Mouse (Mus musculus) left cerebral cortex, postnatal 10 days (tissue): ENCODE measurements around the gene Arid5a. TPM values are rescaled to one million over a fixed set of nuclear protein-coding genes. Genes with fewer than 3 reads are reported as not detected.

Experiments used
- DNase-seq, 2 experiments: peaks; one replicate each; pipeline ENCODE4 v3.0.0; 2021 to 2022; ENCODE audit warnings: low spot score in 2 of 2, mixed read lengths in 1 of 2; ENCODE audit errors: extremely low spot score in 1 of 2
- intact Hi-C: fragments of 180-260 bp; cut with DNase I; formaldehyde crosslinking; loops from one replicate; pipeline ENCODE4 v1.15.1; 2025
- total RNA-seq, 2 experiments: library from RNA; stranded (reverse); gene quantifications; 2 replicates each; pipeline ENCODE4 v1.2.3; 2021

The Arid5a gene
- total RNA-seq, 2 experiments from 2014 or later = 9.8 to 10.5 TPM

DNA sequence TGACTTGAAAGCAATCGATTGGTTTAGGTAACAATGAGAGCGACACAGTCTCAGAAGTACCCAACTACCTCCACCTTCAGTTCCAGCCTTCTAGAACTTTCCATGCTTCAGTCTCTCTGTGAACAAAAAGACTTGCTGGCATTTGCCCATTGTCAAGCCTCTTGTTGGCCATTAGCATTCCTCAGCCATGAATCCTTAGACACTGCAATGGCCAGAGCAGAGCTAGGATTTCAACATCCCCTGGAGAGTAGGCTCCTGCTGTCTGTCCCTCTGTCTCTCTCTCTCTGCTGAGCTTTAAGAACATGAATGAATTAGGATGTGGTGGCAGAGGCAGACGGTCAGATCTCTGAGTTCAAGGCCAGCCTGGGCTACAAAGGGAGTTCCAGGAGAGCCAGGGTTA lies 26.6 kb upstream of the Arid5a start:
- DNase-seq = no peak
- intact Hi-C loops = no loop called here

GRCm38 (mm10) chr1:36281849-36282248 lies 25.7 kb upstream of the Arid5a start:
- no peak for DNase-seq
- intact Hi-C loops = no loop called here

DNA sequence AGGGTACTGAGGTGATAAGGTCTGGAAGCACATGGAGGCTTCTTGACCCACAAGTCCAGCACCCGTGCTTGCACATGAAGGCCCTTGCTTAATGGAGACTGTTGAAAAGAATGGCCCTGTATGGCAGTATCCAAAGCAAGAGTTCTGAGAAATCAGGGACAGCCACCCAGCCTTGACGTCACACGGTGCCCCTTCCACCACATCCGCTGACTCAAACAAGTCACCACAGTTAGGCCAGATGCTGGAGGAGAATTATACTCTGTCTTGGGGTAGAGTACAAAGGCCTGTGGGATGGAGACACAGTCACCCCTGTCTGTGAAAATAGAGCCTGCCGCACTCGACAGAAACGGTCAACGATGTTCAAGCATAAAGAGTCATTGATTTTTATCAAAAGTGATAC lies 14.1 kb upstream of the Arid5a start:
- intact Hi-C loops = no loop called here
- no peak for DNase-seq

DNA sequence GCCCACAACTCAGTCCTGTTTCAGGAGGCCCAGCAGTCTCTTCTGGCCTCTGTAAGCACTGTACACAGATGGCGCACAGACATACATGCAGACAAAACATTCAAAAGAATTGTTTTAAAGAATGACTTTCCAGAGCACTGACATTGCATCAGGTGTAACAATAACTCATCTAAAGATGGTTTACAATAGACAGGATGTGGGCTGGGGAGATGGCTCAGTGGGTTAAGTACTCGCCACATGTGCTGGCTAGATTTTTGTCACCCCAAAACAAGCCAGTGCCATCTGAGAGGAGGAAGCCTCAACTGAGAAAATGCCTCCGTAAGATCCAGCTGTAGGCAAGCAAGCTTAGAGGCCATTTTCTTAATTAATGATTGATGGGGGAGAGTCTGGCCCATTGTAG lies 13.1 kb upstream of the Arid5a start:
- intact Hi-C loops = no loop called here
- no peak for DNase-seq

- DNase-seq = no peak
- intact Hi-C loops = no loop called here
Measured at GRCm38 (mm10) chr1:36296466-36297149, 10.9 kb upstream of the Arid5a start.

DNA sequence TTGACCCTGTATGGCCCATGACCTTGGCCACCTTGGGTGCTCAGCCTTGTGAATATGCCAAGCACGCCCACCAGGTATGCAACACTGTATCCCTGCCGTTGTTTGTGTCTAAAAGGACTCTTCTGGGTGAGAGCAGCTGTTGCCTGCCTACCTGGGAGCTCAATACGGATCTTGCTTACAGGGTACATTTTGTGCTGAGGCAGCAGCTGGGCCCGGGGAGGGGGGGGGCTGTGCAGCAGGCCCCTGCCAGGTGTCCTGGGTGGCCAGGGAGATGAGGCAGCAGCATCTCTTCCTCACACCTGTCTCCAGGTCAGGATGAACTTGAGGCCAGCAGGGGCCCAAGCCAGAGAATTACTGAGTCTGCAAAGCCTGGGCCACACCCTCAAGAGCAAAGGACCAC lies 9.4 kb upstream of the Arid5a start:
- intact Hi-C loops = no loop called here
- no peak for DNase-seq

DNA sequence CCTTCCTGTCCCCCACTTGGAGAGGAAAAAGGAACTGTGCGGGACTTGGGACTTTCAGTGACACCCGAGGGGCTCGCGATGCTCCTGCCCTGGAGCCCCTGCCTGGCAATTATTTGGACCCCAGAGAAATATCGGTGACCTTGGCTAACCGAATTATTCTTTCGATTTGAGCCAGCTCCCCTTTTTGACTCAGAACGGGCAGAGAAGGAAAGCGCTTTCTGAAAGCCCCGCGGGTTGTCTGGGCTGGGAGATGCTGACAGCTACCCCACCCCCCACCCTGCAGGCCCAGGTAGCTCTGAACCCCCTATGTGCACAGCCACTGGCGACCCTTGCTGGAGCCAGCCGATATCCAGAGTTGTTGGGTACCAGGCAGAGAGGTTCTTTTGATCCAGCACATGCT lies 8.4 kb upstream of the Arid5a start:
- intact Hi-C loops = no loop called here
- no peak for DNase-seq

GRCm38 (mm10) chr1:36299676-36300075 lies 7.9 kb upstream of the Arid5a start:
- no peak for DNase-seq
- intact Hi-C loops = no loop called here

- DNase-seq = no peak
- intact Hi-C loops = no loop called here
Measured at GRCm38 (mm10) chr1:36300486-36300885, 7.0 kb upstream of the Arid5a start.

- DNase-seq = no peak
- intact Hi-C loops = no loop called here
Measured at GRCm38 (mm10) chr1:36302273-36302672, 5.3 kb upstream of the Arid5a start.

GRCm38 (mm10) chr1:36302957-36303356 lies 4.6 kb upstream of the Arid5a start:
- intact Hi-C loops = no loop called here
- DNase-seq = no peak

- intact Hi-C loops = no loop called here
- peak; percentile 80 to 88 for DNase-seq
Measured at GRCm38 (mm10) chr1:36303381-36304320, 3.9 kb upstream of the Arid5a start.

DNA sequence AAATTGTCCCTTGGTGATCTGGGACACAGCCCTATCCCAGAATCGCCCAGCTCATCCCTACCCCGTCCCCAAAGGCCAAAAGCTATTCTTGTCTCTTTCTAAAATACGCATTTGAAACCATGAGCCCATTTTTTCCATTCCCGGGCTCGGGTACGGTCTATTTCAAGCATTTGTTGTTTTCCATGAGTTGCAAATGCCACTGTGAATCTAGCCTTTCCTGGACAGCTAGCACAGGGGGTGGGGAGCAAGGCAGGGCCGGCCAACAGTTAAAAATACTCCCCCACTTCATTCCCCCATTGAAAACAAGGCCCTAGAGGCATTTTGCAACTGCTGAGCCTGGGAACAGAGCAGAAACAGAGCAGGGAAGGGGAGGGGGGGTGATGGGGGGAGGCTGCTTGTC lies 2.8 kb upstream of the Arid5a start:
- DNase-seq = no peak
- intact Hi-C loops = no loop called here

- intact Hi-C loops = no loop called here
- DNase-seq = no peak
Measured at GRCm38 (mm10) chr1:36306120-36306519, 1.4 kb upstream of the Arid5a start.

DNA sequence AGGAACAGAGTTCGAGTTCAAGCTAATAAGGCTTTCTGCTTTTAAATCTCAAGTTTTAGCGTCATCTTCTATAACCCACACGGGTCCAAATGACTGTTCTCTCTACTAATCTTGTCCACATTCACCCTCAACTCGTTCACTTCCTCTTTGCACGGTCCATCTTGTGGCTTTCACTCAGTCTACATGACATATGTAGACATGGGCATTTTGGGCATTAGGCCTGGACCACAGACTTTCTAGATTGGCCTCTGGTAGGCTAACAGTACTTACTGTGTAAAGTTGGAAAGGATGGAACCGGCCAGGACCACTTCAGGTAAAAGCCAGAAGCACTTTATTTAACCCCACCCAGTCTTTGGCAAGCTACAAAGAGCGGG lies 425 bp upstream of the Arid5a start:
- no peak for DNase-seq
- intact Hi-C loops = no loop called here

DNA sequence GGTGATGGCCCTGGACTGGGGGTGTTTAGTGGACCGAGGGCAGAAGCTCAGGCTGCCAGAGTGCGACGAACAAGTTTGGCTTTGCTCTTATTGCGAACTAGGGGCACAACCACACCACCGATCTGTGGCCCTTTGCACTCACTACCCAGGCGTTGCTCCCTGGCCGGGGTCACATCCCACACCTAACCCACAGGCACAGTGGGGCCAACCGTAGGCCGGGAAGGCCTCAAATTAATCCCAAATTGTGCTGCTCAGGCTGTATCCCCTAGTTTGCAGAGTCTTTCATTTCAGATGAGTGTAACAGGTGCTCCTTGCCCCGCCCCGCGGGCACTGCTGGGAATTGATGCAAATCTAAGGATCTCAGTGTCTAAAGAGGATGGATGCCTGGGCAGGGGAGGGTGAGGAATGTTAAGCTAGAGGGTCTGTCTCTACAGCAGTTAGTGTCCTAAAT lies 943 bp downstream of the Arid5a start:
- no peak for DNase-seq
- intact Hi-C loops = no loop called here

DNA sequence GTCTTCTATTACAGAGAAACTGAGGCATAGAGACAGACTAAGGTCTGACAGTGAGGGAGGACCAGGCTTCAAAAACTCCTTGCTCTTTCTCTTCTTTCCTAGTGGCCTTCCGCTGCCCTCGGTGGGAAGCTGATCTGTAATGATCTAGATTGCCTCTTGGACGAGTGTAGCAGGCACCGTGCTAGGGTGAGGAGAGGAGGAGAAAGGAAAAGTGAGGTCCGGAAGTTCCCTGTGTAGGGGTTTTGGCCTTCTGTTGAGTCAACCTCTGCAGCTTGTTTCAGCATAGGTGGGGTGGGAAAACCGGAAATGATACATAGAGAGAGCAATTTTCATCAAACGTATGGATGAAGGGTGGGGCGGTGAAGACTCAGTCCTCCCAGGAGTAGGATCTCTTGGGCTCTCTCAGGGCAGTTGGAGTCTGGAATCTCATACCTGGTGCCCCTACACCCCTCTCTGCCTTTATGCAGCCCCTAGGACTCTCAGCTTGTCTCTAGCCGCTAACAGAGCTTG lies 1.5 kb downstream of the Arid5a start:
- intact Hi-C loops = no loop called here
- DNase-seq = no peak

DNA sequence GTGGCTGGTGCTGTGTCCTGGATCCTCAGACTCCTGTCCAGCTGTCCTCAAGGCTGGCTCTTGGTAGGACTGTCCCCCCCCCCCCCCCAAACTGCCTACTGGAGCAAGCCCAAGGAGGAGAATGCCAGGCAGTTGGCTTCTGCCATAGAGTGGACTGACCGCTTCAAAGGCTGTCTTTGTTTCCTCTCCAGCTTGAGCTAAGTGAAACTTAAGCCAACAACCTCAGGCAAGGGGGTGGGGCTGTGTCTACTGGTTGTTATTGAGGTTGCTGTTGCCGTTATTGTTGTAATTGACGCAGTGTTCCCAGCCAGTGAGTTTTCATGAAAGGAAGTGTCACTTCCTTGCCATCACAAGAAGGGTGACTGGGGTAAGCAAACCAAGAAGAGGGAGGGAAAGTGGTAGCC lies 2.0 kb downstream of the Arid5a start:
- intact Hi-C loops = no loop called here
- peak; percentile 61 to 79 for DNase-seq

DNA sequence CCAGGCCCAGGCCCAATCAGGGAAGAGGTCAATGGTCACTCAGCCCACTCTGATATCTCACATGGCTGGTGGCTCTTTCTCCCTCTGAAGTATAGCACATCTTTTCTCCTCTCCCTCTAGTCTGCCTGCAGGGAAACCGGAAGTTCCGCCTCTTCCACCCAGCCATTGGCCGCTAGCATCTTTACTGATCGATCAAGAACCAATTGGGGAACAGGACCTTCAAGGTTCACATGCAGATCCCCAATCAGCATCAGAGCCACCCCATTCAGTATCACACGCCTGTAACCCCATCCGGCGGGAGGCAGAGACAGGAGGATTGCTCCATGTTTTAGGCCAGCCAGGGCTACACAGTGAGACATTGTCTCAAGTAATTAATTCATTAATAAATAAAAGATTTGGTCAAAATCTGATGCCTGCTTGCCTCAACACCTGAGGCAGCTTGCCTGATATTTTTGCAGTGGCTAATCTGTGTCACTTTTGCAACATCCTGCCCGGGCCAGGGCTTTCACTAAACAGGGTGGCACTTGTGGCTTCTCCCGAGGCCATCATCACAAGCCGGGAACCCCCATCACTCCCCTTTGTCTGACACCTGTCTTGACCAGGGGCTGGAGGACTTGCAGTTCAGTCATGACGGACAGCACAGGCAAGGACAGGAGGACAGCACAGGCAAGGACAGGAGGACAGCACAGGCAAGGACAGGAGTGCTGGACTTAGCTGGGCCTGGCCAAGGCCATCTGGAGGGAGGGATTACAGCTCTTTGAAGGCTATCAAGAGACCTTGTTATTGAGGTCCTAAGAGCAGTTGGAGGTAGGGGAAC lies 7.6 kb downstream of the Arid5a start:
- no peak for DNase-seq
- intact Hi-C loops = no loop called here
